Mouse (Mus musculus) cerebellum, adult (tissue): Measurements from ENCODE around the gene Gabpb2.
"Not testable (repeated sequence)": the region's sequence is repeated elsewhere in the genome, so short reads cannot be mapped to it uniquely, and the experiment has no call there.

Experiments
- ATAC-seq: cut with Nextera tagmentation; 2 replicates; pipeline ENCODE4 v1.9.2; 2017; ENCODE audit warnings: mild to moderate bottlenecking, moderate library complexity, mixed read lengths; ENCODE audit not compliant: insufficient number of reproducible peaks, low FRiP score, low TSS enrichment

Gabpb2 gene

DNA sequence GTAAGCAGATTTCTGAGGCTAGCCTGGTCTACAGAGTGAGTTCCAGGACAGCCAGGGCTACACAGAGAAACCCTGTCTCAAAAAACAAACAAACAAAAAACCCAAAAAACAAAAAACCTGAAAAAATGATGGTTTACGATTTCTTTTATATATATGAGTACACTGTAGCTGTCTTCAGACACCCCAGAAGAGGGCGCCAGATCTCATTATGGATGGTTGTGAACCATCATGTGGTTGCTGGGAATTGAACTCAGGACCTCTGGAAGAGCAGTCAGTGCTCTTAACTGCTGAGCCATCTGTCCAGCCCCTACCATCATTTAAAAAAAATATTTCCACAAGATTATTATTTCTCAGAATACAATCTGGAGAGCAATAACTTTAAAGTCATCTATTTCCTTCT lies 85.3 kb downstream of the Gabpb2 start:
- not testable (repeated sequence) for ATAC-seq
